ENCODE assay signal across 8 mouse cellular contexts in the genomic region with DNA sequence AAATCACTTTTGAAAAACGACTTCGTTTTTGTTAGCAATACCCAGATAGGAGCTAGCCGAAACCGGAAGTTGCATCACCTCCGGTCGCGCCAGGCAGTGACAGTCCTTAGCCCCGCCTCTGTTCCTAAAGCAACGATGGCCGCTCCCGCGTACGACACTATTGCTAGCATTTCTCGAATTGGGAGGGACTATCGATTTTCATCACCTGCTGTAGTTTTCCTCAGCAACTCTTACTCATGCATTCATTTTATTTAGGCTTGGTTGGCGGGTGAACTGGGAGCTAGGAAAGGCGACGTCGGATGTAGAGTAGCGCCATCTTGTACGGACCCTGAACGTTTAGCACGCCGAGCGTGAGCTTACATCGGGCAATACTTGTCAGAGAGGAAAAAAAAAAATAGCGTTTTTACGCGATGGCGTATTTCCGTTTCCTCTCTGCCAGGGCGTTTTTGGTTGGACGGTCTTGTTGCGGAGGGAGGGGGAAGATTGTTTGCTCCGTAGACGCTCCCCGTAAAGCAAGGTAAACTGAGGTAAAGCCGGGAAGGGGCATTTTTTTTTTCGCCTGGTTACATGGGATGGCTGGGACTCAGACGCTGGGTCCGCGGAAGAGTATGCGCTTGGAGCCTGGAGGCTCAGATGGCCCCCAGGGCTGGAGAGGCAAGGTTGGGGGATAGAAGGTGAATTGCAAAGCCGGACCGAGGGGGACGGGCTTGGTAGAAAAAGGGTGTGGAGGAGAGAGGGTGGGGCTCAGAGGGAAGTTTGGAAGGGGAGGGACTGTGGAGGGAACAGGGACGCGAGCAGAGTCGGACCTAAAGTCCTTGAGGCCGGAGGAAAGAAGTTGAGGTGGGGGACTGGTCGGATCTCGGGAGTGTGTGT. TPM values are rescaled to one million over a fixed set of nuclear protein-coding genes. Genes with fewer than 3 reads are reported as not detected.
DNase-seq lines count a peak whose midpoint lies in the region; ATAC-seq and TF ChIP-seq lines count a peak whose summit lies in the region.

Gene Zfp672 (minus strand): TSS at position 64 of the 873 bp plus-strand sequence.
Gene Sh3bp5l (plus strand): TSS at position 449 of the 873 bp plus-strand sequence.

- no peaks in the 10 kb centered on the region for H3K27me3 ChIP-seq in embryonic facial prominence, embryonic 15.5 days
- no peaks in the 10 kb centered on the region for H3K27me3 ChIP-seq in kidney, embryonic 14.5 days (ENCODE audit: control insufficient read depth, insufficient read depth, low read length)
- no peaks in the 10 kb centered on the region for H3K27me3 ChIP-seq in limb, embryonic 15.5 days

- DNase-seq in A20 (ENCODE audit: low read depth, low spot score) = peak; percentile 96
- peak; percentile 94 to 95 for DNase-seq in heart, adult 9 months (ENCODE audit: low spot score in 2 of 2)
- DNase-seq in monocyte, adult 2 months (ENCODE audit: low read depth in 1 of 2, low spot score in 2 of 2) = peak; percentile 77 to 84
- peak; percentile 90 to 91 for DNase-seq in spleen, postnatal 36 days (ENCODE audit: low spot score in 2 of 2)

- H3K4me2 ChIP-seq in embryonic facial prominence, embryonic 15.5 days (replicated peaks) = peak within 1 kb of the TSS; percentile 90
- peak within 1 kb of the TSS; percentile 87 for H3K4me2 ChIP-seq in kidney, embryonic 14.5 days (replicated peaks; ENCODE audit: low read depth, low read length)
- H3K4me2 ChIP-seq in limb, embryonic 15.5 days = peak within 1 kb of the TSS; percentile 87

- H3K9me3 ChIP-seq in embryonic facial prominence, embryonic 15.5 days (replicated peaks) = 0 out of 2 replicates have a peak, but pooled peaks cover 3% of the 10 kb centered on the region
- H3K9me3 ChIP-seq in kidney, embryonic 14.5 days (ENCODE audit: control insufficient read depth, low read length) = no peaks in the 10 kb centered on the region
- no peaks in the 10 kb centered on the region for H3K9me3 ChIP-seq in limb, embryonic 15.5 days

- peaks cover 4% of the 10 kb centered on the region for H3K4me1 ChIP-seq in bone marrow, adult 2 months (ENCODE audit: control insufficient read depth, insufficient read depth, low read length)
- peaks cover 32% of the 10 kb centered on the region for H3K4me1 ChIP-seq in embryonic facial prominence, embryonic 15.5 days
- peaks cover 19% of the 10 kb centered on the region for H3K4me1 ChIP-seq in kidney, embryonic 14.5 days (ENCODE audit: control insufficient read depth, insufficient read depth, low read length)
- H3K4me1 ChIP-seq in limb, embryonic 15.5 days = peaks cover 25% of the 10 kb centered on the region

- no peak for TF ChIP-seq POLR2A in bone marrow, adult 2 months (IDR thresholded peaks at IDR 0.05; ENCODE audit: borderline replicate concordance, control insufficient read depth, low read depth, low read length)

- H3K9ac ChIP-seq in embryonic facial prominence, embryonic 15.5 days = peak within 1 kb of the TSS; percentile 88
- peak within 1 kb of the TSS; percentile 89 for H3K9ac ChIP-seq in kidney, embryonic 14.5 days (ENCODE audit: low read depth, low read length)
- peak within 1 kb of the TSS; percentile 85 for H3K9ac ChIP-seq in limb, embryonic 15.5 days

- TF ChIP-seq CTCF in bone marrow, adult 2 months (IDR thresholded peaks at IDR 0.05; ENCODE audit: control insufficient read depth, insufficient read depth, low read length) = no peak

- peak within 1 kb of the TSS; percentile 63 for H3K27ac ChIP-seq in bone marrow, adult 2 months (ENCODE audit: control insufficient read depth, insufficient read depth, low read depth, low read length, poor library complexity)
- peak within 1 kb of the TSS; percentile 86 for H3K27ac ChIP-seq in embryonic facial prominence, embryonic 15.5 days (replicated peaks)
- H3K27ac ChIP-seq in kidney, embryonic 14.5 days (ENCODE audit: low read depth, low read length) = peak within 1 kb of the TSS; percentile 70
- peak within 1 kb of the TSS; percentile 88 for H3K27ac ChIP-seq in limb, embryonic 15.5 days

- peak; percentile 93 for ATAC-seq in embryonic facial prominence, embryonic 15.5 days (ENCODE audit: insufficient number of reproducible peaks, low FRiP score, low TSS enrichment, low read depth)
- ATAC-seq in kidney, embryonic 14.5 days (ENCODE audit: low FRiP score, low TSS enrichment) = peak; percentile 93
- peak; percentile 91 for ATAC-seq in limb, embryonic 15.5 days (ENCODE audit: insufficient number of reproducible peaks, low FRiP score, low TSS enrichment, low read depth)

- H3K4me3 ChIP-seq in bone marrow, adult 2 months (replicated peaks; ENCODE audit: control insufficient read depth, low read depth, low read length) = peak within 1 kb of the TSS; percentile 79
- peak within 1 kb of the TSS; percentile 84 for H3K4me3 ChIP-seq in embryonic facial prominence, embryonic 15.5 days (replicated peaks)
- peak within 1 kb of the TSS; percentile 96 for H3K4me3 ChIP-seq in kidney, embryonic 14.5 days (ENCODE audit: low read length)
- peak within 1 kb of the TSS; percentile 84 for H3K4me3 ChIP-seq in limb, embryonic 15.5 days

- peaks cover 24% of the 10 kb centered on the region; the same call in 1 of the 2 replicates for H3K36me3 ChIP-seq in embryonic facial prominence, embryonic 15.5 days
- peaks cover 23% of the 10 kb centered on the region for H3K36me3 ChIP-seq in kidney, embryonic 14.5 days (ENCODE audit: control insufficient read depth, insufficient read depth, low read length)
- peaks cover 34% of the 10 kb centered on the region for H3K36me3 ChIP-seq in limb, embryonic 15.5 days

- under 1% methylated on average over 52 of the region's 52 CpGs for WGBS in bone marrow, adult 2 months
- WGBS in embryonic facial prominence, embryonic 15.5 days = under 1% methylated on average over 52 of the region's 52 CpGs
- WGBS in kidney, embryonic 14.5 days = under 1% methylated on average over 52 of the region's 52 CpGs
- under 1% methylated on average over 52 of the region's 52 CpGs for WGBS in limb, embryonic 15.5 days

RNA-seq across cellular contexts. Expression of gene Zfp672, which starts in this region (rescaled TPM):
- 20.1 and 39.4 TPM in 2 replicates for polyA plus RNA-seq in bone marrow, adult 2 months (2011; ENCODE audit: insufficient read depth, insufficient read length, low replicate concordance, missing spikeins)
- polyA plus RNA-seq in embryonic facial prominence, embryonic 15.5 days (2015; fragmentation: Nextera tagmentation; extraction: Ambion mirVana) = 39.6 and 41.0 TPM in 2 replicates
- 34.4 and 34.5 TPM in 2 replicates for polyA plus RNA-seq in kidney, embryonic 14.5 days (2014; fragmentation: Nextera tagmentation; extraction: Ambion mirVana)
- polyA plus RNA-seq in limb, embryonic 15.5 days (2015; fragmentation: Nextera tagmentation; extraction: Ambion mirVana) = 42.3 and 43.2 TPM in 2 replicates

RNA-seq across cellular contexts. Expression of gene Sh3bp5l, which starts in this region (rescaled TPM):
- 12.6 and 17.7 TPM in 2 replicates for polyA plus RNA-seq in bone marrow, adult 2 months (2011; ENCODE audit: insufficient read depth, insufficient read length, low replicate concordance, missing spikeins)
- 34.0 and 38.7 TPM in 2 replicates for polyA plus RNA-seq in embryonic facial prominence, embryonic 15.5 days (2015; fragmentation: Nextera tagmentation; extraction: Ambion mirVana)
- 17.0 and 27.5 TPM in 2 replicates for polyA plus RNA-seq in kidney, embryonic 14.5 days (2014; fragmentation: Nextera tagmentation; extraction: Ambion mirVana)
- 36.8 and 39.9 TPM in 2 replicates for polyA plus RNA-seq in limb, embryonic 15.5 days (2015; fragmentation: Nextera tagmentation; extraction: Ambion mirVana)

Comparison
In these comparisons a context has a peak if more than half of its experiments do, and no peak if none do; other contexts are left out.
1. Peak in every context shown above with its lines: DNase-seq, ATAC-seq, H3K4me3 ChIP-seq and H3K27ac ChIP-seq.